Mouse (Mus musculus) thymus, adult 2 months (tissue): ENCODE data around the gene B230219D22Rik.

Experiments
- CTCF ChIP-seq: fragments of 200-500 bp; IDR thresholded peaks from 2 replicates; pipeline ENCODE4 v1.5.1; 2012; ENCODE audit warnings: mild to moderate bottlenecking, control low read depth, low read length, moderate library complexity, borderline replicate concordance; ENCODE audit not compliant: control insufficient read depth, poor library complexity, insufficient read depth; ENCODE audit errors: extremely low read depth
- POLR2A ChIP-seq: fragments of 200-500 bp; IDR thresholded peaks from 2 replicates; pipeline ENCODE4 v1.6.1; 2012; ENCODE audit warnings: mild to moderate bottlenecking, low read length, control low read depth, moderate library complexity; ENCODE audit not compliant: control insufficient read depth, poor library complexity, insufficient read depth; ENCODE audit errors: extremely low read depth

- no peak for TF ChIP-seq POLR2A
- TF ChIP-seq CTCF, result no peak
These were observed 34.9 kb downstream of the B230219D22Rik start for GRCm38 (mm10) chr13:55727839-55728238.
